Mouse (Mus musculus) midbrain, embryonic 16.5 days (tissue): ENCODE measurements around the gene Tubb4b. TPM values are rescaled to one million over a fixed set of nuclear protein-coding genes. Genes with fewer than 3 reads are reported as not detected.
A peak's percentile ranks its signal among the peaks of the same experiment; 100 is the strongest.
"Not testable (repeated sequence)": the region's sequence is repeated elsewhere in the genome, so short reads cannot be mapped to it uniquely, and the experiment has no call there.

Experiments used
- ATAC-seq: fragments of 200-750 bp; cut with Nextera tagmentation; 2 replicates; pipeline ENCODE4 v1.8.0; 2017; ENCODE audit warnings: moderate TSS enrichment
- H3K27ac ChIP-seq: fragments of 300-500 bp; sonication (generic); 2 replicates; pipeline ENCODE4 v1.5.1; 2014; ENCODE audit warnings: mild to moderate bottlenecking, low read length, mixed read lengths
- H3K27me3 ChIP-seq: fragments of 300-500 bp; sonication (generic); 2 replicates; pipeline ENCODE4 v1.6.1; 2014; ENCODE audit warnings: low read depth, low read length, mixed read lengths; ENCODE audit not compliant: control insufficient read depth, insufficient read depth
- H3K36me3 ChIP-seq: fragments of 300-500 bp; sonication (generic); 2 replicates; pipeline ENCODE4 v1.6.1; 2014; ENCODE audit warnings: mild to moderate bottlenecking, low read length, moderate library complexity, mixed read lengths; ENCODE audit not compliant: control insufficient read depth, insufficient read depth
- H3K4me1 ChIP-seq: fragments of 300-500 bp; sonication (generic); 2 replicates; pipeline ENCODE4 v1.6.1; 2014; ENCODE audit warnings: mild to moderate bottlenecking, low read length, mixed read lengths; ENCODE audit not compliant: control insufficient read depth, insufficient read depth
- H3K4me2 ChIP-seq: fragments of 300-500 bp; sonication (generic); 2 replicates; pipeline ENCODE4 v1.6.1; 2014; ENCODE audit warnings: mild to moderate bottlenecking, low read length, mixed read lengths
- H3K4me3 ChIP-seq: fragments of 300-500 bp; sonication (generic); 2 replicates; pipeline ENCODE4 v1.5.1; 2014; ENCODE audit warnings: low read depth, mild to moderate bottlenecking, low read length, moderate library complexity, mixed read lengths
- H3K9ac ChIP-seq: fragments of 300-500 bp; sonication (generic); 2 replicates; pipeline ENCODE4 v1.6.1; 2014; ENCODE audit warnings: low read depth, low read length, mixed read lengths
- H3K9me3 ChIP-seq: fragments of 300-500 bp; sonication (generic); replicated peaks from 2 replicates; pipeline ENCODE4 v1.6.1; 2014; ENCODE audit warnings: mild to moderate bottlenecking, low read length, mixed read lengths; ENCODE audit not compliant: control insufficient read depth, poor library complexity, severe bottlenecking
- WGBS: fragments of 180-500 bp; shearing (Covaris S2); extraction: QIAGEN DNeasy Blood & Tissue Kit; methylation state at CpG from one replicate; pipeline ENCODE4 v1.1.7; 2014; 5-methylcytosine and 5-hydroxymethylcytosine counted together
- polyA plus RNA-seq: library from polyadenylated mRNA; unstranded; fragments of >200 nt; fragmentation: Nextera tagmentation; extraction: Ambion mirVana; gene quantifications from 2 replicates; pipeline ENCODE4 v1.2.1, GENCODE M21; 2015

Tubb4b gene
- polyA plus RNA-seq, 1 experiment from 2014 or later = 421 TPM

GRCm38 (mm10) chr2:25264851-25265250 lies 40.3 kb upstream of the Tubb4b start:
- Histone ChIP-seq H3K4me2 (peak overlapping the region; percentile 100), H3K27ac (no peak overlapping the region), H3K4me3 (no peak overlapping the region), H3K36me3 (peaks cover 2% of the 10 kb centered on the region; the same call in 1 of the 2 replicates), H3K27me3 (peaks cover 6% of the 10 kb centered on the region), H3K9ac (peak overlapping the region; percentile 15; the same call in 1 of the 2 replicates), H3K9me3 (no peaks in the 10 kb centered on the region), H3K4me1 (peaks cover 50% of the 10 kb centered on the region)
- no peak for ATAC-seq
- WGBS = 67% methylated on average over 3 of the region's 3 CpGs

GRCm38 (mm10) chr2:25264286-25264660 lies 39.8 kb upstream of the Tubb4b start:
- Histone ChIP-seq H3K4me2 (peak overlapping the region; percentile 100), H3K9ac (peak overlapping the region; percentile 81; the same call in 1 of the 2 replicates), H3K36me3 (peaks cover under 1% of the 10 kb centered on the region; the same call in 1 of the 2 replicates), H3K27me3 (peaks cover 6% of the 10 kb centered on the region), H3K9me3 (no peaks in the 10 kb centered on the region), H3K4me3 (peak overlapping the region; percentile 85; the same call in 1 of the 2 replicates), H3K4me1 (peaks cover 50% of the 10 kb centered on the region), H3K27ac (no peak overlapping the region)
- WGBS = 76% methylated on average over 5 of the region's 5 CpGs
- no peak for ATAC-seq

GRCm38 (mm10) chr2:25263623-25264285 lies 39.3 kb upstream of the Tubb4b start:
- Histone ChIP-seq H3K4me3 (peak overlapping the region; percentile 85), H3K4me2 (peak overlapping the region; percentile 100), H3K4me1 (peaks cover 50% of the 10 kb centered on the region), H3K9me3 (no peaks in the 10 kb centered on the region), H3K27me3 (peaks cover 6% of the 10 kb centered on the region), H3K9ac (peak overlapping the region; percentile 81), H3K27ac (no peak overlapping the region), H3K36me3 (no peaks in the 10 kb centered on the region)
- 18% methylated on average over 12 of the region's 12 CpGs for WGBS
- no peak for ATAC-seq

GRCm38 (mm10) chr2:25262795-25263622 lies 38.5 kb upstream of the Tubb4b start:
- Histone ChIP-seq H3K9ac (peak overlapping the region; percentile 81), H3K4me3 (peak overlapping the region; percentile 85), H3K4me2 (peak overlapping the region; percentile 100), H3K27me3 (peaks cover 6% of the 10 kb centered on the region), H3K36me3 (no peaks in the 10 kb centered on the region), H3K9me3 (no peaks in the 10 kb centered on the region), H3K4me1 (peaks cover 50% of the 10 kb centered on the region), H3K27ac (peak overlapping the region; percentile 78)
- ATAC-seq = peak; percentile 52
- under 1% methylated on average over 78 of the region's 82 CpGs for WGBS

- peak within 1 kb of the TSS; percentile 78 for H3K27ac ChIP-seq
- WGBS = under 1% methylated on average over 39 of the region's 39 CpGs
- H3K4me2 ChIP-seq = peak within 1 kb of the TSS; percentile 100
- H3K9ac ChIP-seq = peak within 1 kb of the TSS; percentile 81
- peak; percentile 99 for ATAC-seq
- peak within 1 kb of the TSS; percentile 85 for H3K4me3 ChIP-seq
- H3K9me3 ChIP-seq = no peaks in the 10 kb centered on the region
- no peaks in the 10 kb centered on the region for H3K36me3 ChIP-seq
- H3K4me1 ChIP-seq = peaks cover 52% of the 10 kb centered on the region
- peaks cover 6% of the 10 kb centered on the region for H3K27me3 ChIP-seq
These were observed 37.8 kb upstream of the Tubb4b start, which contains the start of gene Tprn for GRCm38 (mm10) chr2:25262291-25262767. Gene Tprn (plus strand): TSS chr2:25262618.

- WGBS = 43% methylated on average over 11 of the region's 12 CpGs
- peak; percentile 4 for ATAC-seq
- H3K4me1 ChIP-seq = peaks cover 51% of the 10 kb centered on the region
These were observed 37.4 kb upstream of the Tubb4b start for GRCm38 (mm10) chr2:25261870-25262269.

GRCm38 (mm10) chr2:25258887-25259286 lies 34.4 kb upstream of the Tubb4b start:
- H3K4me2 ChIP-seq = no peak overlapping the region
- ATAC-seq = no peak
- WGBS = 44% methylated on average over 2 of the region's 2 CpGs

More at GRCm38 (mm10) chr2:25261870-25262269, 37.4 kb upstream of the Tubb4b start:
- Histone ChIP-seq H3K36me3 (no peaks in the 10 kb centered on the region), H3K4me2 (peak overlapping the region; percentile 64), H3K27me3 (peaks cover 6% of the 10 kb centered on the region), H3K4me3 (peak overlapping the region; percentile 85), H3K9ac (peak overlapping the region; percentile 71), H3K9me3 (no peaks in the 10 kb centered on the region), H3K27ac (peak overlapping the region; percentile 69)

GRCm38 (mm10) chr2:25257250-25257649 lies 32.7 kb upstream of the Tubb4b start:
- WGBS = 90% methylated on average over 5 of the region's 5 CpGs
- ATAC-seq, H3K9ac ChIP-seq, H3K27me3 ChIP-seq, H3K4me2 ChIP-seq, H3K36me3 ChIP-seq, H3K9me3 ChIP-seq, H3K27ac ChIP-seq, H3K4me3 ChIP-seq: not testable (repeated sequence)
- H3K4me1 ChIP-seq = peaks cover 27% of the 10 kb centered on the region

More at GRCm38 (mm10) chr2:25258887-25259286, 34.4 kb upstream of the Tubb4b start:
- Histone ChIP-seq H3K9me3 (no peaks in the 10 kb centered on the region), H3K4me3 (no peak overlapping the region), H3K9ac (no peak overlapping the region), H3K36me3 (no peaks in the 10 kb centered on the region), H3K27me3 (peaks cover under 1% of the 10 kb centered on the region), H3K4me1 (peaks cover 36% of the 10 kb centered on the region), H3K27ac (no peak overlapping the region)
